Mouse (Mus musculus) kidney, postnatal 10 days (tissue): ENCODE measurements around the gene Gtf2ird1.
"Not testable (repeated sequence)": the region's sequence is repeated elsewhere in the genome, so short reads cannot be mapped to it uniquely, and the experiment has no call there.

Experiments
- DNase-seq: peaks from one replicate; pipeline ENCODE4 v3.0.0; 2021; ENCODE audit warnings: mixed read lengths

Gene Gtf2ird1

DNA sequence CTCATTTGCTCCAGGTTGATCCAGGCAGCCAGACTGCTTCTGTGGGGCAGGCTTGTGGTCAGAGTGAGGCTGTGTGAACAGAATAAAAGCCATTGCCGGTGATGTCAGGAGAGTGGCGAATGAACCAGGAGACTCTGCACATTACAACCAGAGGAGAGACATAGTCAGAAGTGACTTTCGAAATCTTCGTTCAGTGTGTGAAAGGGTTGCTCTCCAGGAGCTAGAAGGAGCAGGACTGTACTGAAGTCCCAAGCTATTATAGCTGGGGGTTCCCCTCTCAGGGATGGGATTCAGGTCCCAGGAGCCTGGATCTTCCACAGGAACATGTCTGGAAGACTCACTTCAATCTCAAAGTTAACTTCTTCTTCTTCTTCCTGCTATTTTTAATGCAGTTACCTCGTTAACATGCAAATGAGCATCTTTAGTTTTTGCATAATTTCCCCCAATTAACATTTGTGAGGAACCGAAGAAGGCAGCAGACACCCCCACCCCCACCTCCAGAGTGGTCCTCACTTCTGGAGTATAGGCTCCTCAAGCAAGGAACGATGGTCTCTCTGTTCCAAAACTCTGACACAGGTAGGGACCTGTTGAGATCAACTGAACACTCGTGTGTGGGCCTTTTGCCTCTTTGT is 14.1 kb upstream of the Gtf2ird1 start:
- DNase-seq: no peak

DNA sequence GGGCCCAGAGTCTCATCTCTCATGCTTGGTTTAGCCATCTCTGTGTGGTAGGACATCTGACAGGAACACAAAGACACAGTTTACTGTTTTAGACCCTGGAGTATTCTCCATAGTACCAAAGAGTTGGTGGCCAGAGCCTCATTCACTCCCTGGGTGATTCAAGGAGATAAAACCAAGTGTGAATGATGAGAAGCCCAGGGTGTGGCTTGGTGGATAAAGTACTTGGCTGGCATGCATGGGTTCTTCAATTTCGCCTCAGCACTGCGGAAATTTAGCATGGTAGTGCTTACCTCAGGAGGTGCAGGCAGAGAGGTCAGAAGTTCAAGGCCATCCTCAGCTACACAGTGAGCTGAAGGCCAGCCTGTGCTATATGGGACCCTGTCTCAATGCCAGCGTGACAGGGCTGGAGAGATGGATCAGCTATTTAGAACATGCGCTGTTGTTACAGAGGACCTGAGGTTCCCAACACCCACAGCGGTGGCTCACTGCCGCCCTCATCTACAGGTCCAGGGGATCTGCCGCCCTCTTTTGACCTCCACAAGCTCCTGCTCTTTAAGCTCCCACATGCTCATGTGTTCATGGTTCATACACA is 13.1 kb upstream of the Gtf2ird1 start:
- DNase-seq: no peak

DNA sequence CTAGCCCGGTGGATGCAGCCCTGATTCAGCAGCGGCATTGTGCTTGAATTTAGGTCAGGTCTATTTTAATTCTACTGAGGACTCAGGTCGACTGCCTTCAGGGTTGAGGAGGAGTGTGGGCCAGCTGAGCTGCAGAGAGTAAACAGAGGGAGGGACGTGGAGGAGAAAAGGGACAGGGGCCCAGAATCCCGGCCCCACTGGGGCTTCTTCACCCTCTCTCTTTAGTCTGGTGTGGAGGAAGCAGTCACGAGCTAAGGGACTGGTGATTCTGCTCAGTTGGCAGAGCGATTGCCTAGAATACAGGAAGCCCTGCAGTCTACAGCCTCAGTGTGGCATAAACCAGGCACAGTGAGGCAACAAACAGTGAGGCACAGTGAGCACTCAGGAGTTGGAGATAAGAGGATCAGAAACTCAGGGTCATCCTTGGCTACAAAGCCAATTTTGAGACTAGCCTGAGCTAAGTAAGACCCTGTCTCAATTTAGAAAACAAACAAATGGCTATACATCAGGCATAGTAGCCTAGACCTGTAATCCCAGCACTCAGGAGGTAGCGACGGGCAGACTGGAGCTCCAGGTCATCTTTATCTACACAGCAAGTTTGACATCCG is 11.7 kb upstream of the Gtf2ird1 start:
- no peak for DNase-seq

DNA sequence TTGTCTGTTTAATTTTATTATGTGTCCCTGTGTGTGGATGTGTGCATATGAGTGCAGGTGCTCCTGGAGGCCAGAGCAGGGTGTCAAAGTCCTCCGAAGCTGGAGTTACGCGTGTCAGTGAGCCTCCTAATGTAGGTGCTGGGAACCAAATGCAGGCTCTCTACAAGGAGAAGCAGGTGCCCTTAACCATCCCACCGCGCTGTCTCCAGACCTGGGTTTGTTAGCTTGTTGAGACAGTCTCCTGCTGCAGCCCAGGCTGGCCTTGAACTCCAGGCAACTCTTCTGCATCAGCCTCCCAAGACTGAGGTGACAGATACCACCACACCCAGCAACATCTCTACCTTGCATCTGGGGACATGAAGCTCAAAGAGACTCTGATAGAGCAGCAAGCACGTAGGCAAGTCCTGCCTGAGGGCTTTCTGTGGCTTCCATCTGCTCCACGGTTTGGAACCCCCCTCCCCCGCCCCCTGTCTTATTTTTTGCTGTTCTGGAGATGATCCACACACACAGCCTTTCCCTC is 10.6 kb upstream of the Gtf2ird1 start:
- no peak for DNase-seq

DNA sequence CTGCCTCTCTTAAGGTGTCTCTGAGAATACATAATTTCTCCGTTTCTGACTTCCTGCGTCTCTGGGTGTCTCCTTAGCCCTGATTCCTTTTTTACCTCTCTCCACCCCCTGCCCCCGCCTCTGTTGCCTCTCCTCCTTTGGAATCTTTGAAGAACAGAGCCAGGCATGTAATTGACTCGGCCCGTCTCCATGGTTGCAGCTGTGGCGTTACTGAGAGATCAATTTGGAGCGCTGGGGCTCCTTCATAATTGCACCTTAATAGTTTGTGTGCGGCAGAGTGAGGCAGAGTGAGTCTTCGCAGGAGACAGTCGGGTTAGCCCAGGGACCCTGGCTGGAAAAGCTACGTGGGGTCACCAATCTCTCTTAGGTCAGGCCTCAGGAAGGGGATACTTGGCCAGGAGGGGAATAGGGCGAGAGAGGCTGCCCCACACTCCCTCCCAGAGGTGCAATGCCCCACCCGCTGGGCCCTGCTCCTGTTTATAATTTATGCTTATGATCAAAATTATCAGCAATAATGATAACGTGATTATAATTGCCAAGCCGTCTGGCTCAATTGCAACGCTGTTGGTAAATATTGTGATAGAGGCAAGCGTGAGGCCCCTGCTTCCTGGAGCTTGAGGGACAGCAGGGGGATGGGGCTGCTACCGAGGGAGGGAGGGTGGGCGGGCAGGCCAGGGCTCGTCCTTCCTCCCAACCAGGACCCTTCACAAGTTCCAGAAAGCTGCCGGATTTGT is 9.9 kb upstream of the Gtf2ird1 start:
- DNase-seq: no peak

DNA sequence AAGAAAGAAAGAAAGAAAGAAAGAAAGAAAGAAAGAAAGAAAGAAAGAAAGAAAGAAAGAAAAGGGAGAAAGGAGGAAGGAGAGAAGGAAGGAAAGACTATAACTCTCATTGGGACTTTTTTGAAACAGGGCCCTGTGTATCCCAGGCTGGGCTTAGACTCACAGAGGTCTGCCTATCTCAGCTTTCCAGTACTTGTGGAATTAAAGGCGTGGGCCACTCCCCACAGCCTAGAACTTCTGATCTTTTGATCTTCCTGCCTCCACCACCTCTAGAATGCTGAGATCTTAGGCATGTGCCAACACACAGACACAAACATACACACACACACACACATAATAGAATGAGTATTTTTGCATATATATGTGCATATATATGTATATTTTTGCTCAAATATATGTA is 8.7 kb upstream of the Gtf2ird1 start:
- DNase-seq: no peak

DNA sequence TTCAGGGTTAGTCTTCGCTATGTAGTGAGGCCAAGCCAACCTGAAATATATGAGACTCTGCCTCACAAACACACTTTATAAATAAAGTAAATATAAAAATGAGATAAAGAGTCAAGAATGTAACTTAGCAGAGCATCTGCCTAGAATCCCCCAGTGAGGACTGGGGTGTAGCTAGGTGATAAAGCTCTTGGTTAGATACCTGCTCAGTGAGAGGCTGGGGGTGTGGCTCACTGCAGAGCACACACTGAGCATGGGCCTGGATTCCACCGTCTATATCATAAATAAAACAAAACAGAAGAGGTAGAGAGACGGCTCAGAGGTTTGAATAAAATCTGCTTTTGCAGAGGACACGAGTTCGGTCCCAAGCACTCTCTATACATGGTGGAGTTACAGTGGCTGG is 7.7 kb upstream of the Gtf2ird1 start:
- DNase-seq: no peak

DNA sequence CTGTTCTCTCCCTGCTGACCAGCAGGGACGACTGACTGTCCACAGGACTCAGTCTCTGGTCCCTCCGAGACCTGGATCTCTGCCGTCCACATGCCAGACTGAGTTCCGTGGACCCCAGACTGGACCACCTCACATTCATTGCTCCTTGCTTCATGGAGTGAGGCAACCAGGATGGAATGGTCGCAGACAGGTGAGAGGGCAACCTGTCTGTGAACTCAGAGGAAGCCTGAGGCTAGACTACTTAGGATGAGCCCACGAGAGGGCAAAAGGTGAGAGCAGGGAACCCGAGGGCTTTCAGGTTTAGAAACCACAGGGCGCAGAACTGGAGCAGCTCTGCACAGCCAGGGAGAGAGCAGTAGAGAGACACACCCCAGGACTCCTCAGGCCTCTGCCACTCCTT is 6.2 kb upstream of the Gtf2ird1 start:
- no peak for DNase-seq

DNA sequence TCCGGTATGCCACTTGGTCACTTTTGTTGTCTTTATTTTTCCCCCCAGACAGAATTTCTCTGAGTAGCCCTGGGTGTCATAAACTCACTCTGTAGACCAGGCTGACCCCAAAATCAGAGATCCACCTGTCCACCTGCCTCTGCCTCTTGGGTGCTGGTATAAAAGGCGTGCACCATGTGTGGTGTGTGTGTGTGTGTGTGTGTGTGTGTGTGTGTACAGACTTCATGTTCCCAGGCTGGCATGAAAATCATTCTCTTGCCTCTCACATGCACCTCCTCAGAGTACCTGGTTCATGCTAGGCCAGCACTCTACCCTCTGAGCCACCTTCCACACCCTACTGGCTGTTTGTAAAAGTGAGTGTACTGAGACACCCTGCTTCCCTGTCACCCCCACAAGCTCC is 5.8 kb upstream of the Gtf2ird1 start:
- no peak for DNase-seq

DNA sequence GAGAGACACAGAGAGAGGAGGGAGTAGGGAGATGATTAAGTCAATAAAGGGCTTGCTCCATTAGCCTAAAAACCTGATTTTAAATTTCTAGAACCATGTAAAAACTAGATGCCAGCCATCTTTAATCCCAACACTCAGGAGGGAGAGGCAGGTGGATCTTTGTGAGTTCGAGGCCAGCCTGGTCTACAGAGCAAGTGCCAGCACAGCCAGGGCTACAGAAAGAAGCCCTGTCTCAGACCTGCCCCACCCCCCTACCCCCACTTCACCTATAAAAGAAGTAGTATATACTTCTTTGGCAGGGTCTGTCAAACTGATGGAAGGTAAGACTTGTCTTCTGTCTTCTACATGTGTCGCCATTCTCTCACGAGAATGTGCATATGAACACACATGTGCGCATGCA is 4.0 kb upstream of the Gtf2ird1 start:
- DNase-seq: no peak

DNA sequence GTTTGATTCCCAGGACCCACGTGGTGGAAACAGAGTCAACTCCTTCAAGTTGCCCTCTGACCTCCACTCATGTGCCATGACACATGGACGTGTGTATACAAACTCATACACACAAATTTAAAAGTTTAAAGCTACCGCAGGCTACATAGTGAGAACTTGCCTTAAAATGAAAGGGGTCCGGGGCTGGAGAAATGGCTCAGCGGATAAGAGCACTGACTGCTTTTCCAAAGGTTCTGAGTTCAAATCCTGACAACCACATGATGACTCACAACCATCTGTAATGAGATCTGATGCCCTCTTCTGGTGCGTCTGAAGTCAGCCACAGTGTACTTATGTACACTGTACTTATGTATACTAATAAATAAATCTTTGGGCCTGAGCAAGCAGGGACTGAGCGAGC is 2.6 kb upstream of the Gtf2ird1 start:
- no peak for DNase-seq

DNA sequence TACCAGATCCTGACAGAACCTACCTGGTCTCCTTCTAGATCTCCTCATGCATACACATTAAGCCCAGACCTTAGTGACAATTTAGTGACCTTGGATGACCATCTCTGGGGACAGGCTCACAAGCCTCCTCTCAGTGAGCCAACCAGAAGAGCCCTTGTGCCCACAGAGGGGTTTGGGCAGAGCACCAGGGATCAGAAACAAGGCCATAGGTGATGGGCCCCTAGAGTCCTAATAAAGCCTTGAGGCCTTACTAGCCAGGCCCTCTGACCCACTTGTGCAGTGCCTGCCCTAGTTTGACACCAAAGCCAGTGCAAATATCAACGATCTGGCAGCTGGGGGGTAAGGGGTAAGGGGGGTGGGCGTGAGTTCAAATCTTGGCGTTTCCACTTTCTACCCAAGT is 1.9 kb upstream of the Gtf2ird1 start:
- no peak for DNase-seq

DNA sequence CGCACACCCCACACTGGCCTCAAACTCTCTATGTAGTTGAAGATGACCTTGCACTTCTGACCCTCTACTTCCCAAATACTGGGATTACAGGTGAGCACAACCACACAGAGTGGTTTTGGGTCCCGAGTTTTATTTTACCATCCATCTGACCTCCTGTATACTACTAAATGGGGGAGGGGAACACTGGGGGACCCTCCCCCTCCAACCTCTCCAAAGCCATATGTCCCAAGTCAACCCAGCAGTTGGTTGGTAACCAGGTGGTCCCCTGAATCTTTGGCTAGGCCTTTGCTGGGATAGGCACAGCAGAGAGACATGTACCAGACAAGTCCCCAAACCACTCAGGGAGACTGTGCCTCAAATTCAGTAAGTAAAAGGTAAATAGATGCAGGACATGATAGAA is 855 bp upstream of the Gtf2ird1 start:
- DNase-seq: no peak

DNA sequence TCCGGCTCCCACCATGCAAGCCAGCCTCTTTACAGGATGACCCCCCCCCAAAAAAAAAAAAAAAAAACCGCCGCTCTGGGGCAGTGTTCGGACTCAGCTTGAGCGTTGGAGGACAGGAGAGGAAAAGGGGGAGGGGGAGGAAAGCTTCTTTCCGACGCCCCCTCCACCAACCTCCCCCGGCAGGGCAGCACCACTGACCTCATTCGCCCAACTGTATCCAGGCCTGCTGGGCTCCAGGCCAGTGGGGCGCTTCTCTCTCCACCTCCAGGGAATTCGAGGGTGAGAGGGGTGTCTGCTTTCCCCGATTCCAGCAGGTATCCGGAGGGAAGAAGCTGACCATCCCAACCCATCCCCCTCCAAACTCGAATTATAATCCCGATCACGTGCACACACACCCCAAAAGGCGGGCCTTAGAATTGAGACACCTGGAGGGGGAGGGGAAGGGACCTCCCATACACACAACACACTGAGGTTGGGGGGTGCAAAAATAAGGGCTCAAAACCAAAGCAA is 547 bp downstream of the Gtf2ird1 start:
- DNase-seq: peak; percentile 65

DNA sequence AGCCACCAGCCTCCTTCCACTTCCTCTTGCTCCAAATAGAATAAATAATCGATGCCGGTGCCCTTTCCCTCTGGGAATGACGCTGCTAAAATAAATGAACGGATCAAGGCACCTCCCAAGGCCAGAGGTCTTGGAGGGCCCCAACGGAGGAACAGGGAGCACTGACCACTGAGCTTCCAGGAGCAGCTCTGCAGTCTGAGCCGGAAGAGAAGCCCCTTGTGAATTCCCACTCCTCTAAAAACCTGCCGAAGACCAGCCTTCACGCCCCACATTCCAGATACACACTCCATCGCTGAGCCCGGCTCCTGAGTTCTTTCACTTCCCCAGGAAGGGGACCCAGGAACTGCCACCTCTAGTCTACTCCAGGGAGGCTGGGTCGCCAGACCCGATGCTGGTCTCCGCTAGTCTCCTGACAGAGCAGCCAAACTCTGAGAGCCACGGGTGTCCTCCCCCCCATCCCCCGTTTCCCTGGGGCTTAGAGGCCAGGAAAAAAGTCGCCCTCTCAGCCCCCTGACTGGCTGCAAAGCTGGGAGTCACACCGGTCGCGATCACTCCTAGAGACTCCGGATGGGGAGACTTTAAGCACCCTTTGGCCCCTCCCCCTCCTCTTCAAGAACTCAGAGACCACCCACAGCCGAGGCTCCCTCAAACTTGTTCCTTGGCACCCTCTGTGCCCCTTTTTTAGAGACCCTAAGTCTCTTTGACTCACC is 1.2 kb downstream of the Gtf2ird1 start:
- DNase-seq: peak; percentile 66

DNA sequence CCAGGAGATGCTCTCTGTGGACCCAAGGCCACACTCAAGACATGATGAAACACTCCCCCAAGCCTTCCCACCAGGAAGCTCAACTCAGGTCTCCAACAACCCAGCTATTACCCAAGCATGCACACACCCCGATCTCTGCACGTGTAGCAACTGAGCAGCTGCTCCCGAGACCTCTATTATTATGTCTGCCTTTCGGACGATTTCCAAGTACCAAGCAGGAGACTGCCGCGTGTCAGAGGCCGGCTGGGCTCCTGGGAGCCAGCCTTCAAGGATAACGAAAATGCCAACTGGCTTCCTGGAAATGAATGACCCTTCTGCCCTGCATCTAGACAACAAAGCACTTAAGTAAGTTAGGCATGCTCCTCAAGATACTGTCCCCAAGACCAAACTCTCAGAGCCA is 2.1 kb downstream of the Gtf2ird1 start:
- DNase-seq: no peak

DNA sequence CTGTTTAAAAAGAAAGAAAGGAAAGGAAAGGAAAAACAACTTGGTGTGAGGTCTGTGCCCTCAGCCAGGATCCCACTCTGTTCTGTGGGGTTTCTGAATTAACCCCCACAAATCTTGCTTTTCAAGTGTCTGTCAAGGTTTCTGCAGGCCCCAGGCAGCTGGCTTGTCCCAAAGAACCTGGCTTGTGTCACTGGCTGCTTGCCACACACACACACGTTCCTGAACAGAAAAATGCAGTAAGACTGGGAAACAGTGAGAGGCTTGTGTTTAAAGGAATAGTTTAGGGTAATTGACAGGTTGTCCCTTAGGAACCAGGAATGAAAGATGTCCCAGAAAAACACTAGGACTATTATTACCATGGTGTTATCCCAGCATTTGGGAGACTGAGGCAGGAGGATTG is 2.9 kb downstream of the Gtf2ird1 start:
- no peak for DNase-seq

DNA sequence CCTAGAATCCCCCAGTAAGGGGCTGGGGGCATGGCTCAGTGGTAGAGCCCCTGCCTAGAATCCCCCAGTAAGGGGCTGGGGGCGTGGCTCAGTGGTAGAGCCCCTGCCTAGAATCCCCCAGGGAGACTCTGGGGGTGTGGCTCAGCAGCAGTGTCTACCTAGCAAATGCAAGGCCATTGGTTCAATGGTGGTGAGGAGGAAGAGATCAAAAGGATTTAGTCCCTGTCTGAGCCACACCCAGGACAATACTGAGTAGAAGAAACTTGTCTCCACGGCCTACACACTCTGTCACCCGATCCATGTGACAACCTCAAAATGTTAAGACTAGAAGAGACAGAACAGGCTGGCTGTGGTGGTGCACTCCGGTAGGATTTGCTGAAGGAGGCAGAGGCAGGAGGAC is 9.8 kb downstream of the Gtf2ird1 start:
- DNase-seq: not testable (repeated sequence)

DNA sequence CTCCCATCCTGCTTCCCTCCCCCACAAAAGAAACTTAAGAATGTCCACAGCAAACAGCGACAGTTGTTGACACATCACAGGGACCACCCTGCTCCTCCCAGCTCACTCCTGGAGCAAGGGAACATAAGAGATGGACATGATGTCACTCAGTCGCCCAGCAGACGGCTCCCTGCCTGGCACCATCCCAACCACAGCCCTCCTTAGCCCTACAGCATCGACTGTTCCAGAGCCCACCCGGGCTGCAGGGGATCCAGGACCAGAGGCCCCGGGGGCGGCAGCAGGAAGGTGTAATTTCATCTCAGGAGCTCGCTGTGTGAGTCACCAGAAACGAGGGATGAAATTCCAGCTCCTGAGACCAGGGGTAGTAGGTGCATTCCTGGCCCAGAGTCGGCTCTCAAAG is 10.6 kb downstream of the Gtf2ird1 start:
- peak; percentile 58 for DNase-seq

DNA sequence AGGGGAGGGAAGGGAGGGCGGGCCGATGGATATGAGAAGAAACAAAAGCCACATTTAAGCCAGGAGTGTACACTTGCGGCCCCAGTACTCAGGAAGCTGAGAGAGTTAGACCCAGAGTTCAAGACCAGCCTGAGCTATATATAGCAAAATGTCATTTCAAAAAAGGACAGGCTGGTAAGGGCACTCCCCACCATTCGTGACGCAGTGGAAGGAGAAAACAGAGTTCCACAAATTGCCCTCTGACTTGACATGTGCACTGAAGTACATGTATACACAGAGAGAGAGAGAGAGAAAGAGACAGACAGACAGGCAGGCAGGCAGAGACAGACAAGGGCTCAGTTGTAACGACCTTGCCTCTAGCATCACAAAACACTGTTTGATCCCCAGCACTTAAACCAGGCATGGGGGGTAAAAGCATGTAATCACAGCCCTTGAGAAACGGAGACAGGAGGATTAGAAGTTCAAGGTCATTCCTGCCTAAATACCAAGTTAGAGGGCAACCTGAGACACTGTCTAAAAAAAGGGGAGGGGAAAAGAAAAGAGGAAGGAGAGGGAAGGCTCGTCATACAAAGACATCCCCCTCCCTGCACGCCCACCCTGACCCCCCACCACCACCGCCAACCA is 11.2 kb downstream of the Gtf2ird1 start:
- no peak for DNase-seq

DNA sequence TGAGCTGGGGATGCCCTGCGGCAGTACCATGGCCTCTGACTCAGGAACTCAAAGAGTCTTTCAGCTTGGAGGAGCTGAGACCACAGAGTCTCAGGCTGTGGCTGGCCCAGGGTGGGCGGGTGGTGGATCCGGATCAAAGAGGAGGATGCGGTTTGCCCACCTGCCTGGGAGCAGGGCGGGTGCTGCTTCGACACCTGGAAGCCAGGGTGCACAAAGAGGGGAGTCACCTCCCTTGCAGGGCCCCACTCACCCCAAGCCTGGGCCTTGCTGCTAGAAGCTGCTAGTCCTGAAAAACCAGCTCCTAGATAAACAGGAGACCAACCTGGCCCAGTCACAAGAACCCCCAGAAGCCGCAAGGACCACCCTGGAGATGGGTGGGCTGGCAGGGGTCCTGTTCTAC is 12.0 kb downstream of the Gtf2ird1 start:
- DNase-seq: no peak

DNA sequence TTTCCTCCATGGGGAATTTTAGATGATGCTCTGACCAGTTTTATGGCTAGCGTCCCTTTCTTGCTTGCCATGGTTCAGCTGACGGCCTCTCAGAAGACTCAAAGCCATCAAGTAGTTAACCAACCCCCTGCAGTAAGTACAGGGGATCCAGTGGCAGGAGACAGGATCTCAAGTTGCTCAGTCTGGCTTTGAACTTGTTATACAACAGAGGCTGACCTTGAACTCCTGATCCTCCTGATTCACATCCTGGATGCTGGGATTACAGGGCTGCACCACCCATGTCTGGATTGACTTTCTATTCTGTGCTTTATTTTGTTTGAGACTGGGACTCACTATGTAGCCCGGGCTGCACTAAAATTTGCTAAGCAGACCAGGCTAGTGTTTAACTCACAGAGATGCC is 14.4 kb downstream of the Gtf2ird1 start:
- DNase-seq: no peak

DNA sequence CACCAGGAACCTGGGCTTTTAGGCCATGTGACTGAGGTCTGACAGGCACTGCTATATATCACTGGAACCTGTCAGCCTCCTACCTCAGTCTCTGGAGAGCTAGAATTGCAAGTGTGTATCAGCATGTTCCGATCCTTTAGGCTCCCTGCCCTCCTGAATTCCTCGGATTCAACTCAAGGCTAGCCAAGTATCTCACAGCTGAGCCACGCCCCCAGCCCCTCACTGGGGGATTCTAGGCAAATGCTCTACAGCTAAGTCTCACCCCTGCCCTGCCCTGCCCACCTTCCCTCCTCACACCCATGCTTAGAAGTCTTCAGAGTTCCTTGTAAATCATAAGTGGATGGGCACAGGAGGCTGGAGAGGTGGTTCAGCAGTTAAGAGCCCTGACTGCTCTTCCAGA is 15.4 kb downstream of the Gtf2ird1 start:
- no peak for DNase-seq
